Mouse (Mus musculus) hindbrain, embryonic 13.5 days (tissue): ENCODE results near the gene Pbrm1. TPM values are rescaled to one million over a fixed set of nuclear protein-coding genes. Genes with fewer than 3 reads are reported as not detected.

Experiments used
- ATAC-seq: fragments of 200-750 bp; cut with Nextera tagmentation; 2 replicates; pipeline ENCODE4 v1.8.0; 2017; ENCODE audit warnings: moderate TSS enrichment; ENCODE audit not compliant: low FRiP score
- H3K27ac ChIP-seq: fragments of 300-500 bp; sonication (generic); 2 replicates; pipeline ENCODE4 v1.5.1; 2015; ENCODE audit warnings: inconsistent platforms, mild to moderate bottlenecking, moderate library complexity
- H3K27me3 ChIP-seq: fragments of 300-500 bp; sonication (generic); 2 replicates; pipeline ENCODE4 v1.6.1; 2015; ENCODE audit warnings: mild to moderate bottlenecking, inconsistent platforms
- H3K36me3 ChIP-seq: fragments of 300-500 bp; sonication (generic); 2 replicates; pipeline ENCODE4 v1.6.1; 2015; ENCODE audit warnings: mild to moderate bottlenecking, inconsistent platforms
- H3K4me1 ChIP-seq: fragments of 300-500 bp; sonication (generic); replicated peaks from 2 replicates; pipeline ENCODE4 v1.6.1; 2015; ENCODE audit warnings: inconsistent platforms
- H3K4me2 ChIP-seq: fragments of 300-500 bp; sonication (generic); 2 replicates; pipeline ENCODE4 v1.6.1; 2015; ENCODE audit warnings: inconsistent platforms, mild to moderate bottlenecking, moderate library complexity
- H3K4me3 ChIP-seq: fragments of 300-500 bp; sonication (generic); 2 replicates; pipeline ENCODE4 v1.5.1; 2015; ENCODE audit warnings: mild to moderate bottlenecking, inconsistent platforms
- H3K9ac ChIP-seq: fragments of 300-500 bp; sonication (generic); 2 replicates; pipeline ENCODE4 v1.6.1; 2015; ENCODE audit warnings: mild to moderate bottlenecking, inconsistent platforms
- H3K9me3 ChIP-seq: fragments of 300-500 bp; sonication (generic); 2 replicates; pipeline ENCODE4 v1.6.1; 2016; ENCODE audit warnings: inconsistent platforms
- WGBS: fragments of 180-500 bp; shearing (Covaris S2); methylation state at CpG from one replicate; pipeline ENCODE4 v1.1.7; 2015; 5-methylcytosine and 5-hydroxymethylcytosine counted together
- polyA plus RNA-seq: library from polyadenylated mRNA; unstranded; fragments of >200 nt; fragmentation: Nextera tagmentation; extraction: Ambion mirVana; gene quantifications from 2 replicates; pipeline ENCODE4 v1.2.1, GENCODE M21; 2015

Gene Pbrm1
- polyA plus RNA-seq, 1 experiment from 2014 or later = 151 TPM

GRCm38 (mm10) chr14:31017854-31018253 lies 1.1 kb upstream of the Pbrm1 start:
- no peak for ATAC-seq
- peak overlapping the region; percentile 91 for H3K9ac ChIP-seq
- no peaks in the 10 kb centered on the region for H3K9me3 ChIP-seq
- no peak overlapping the region for H3K27ac ChIP-seq
- H3K36me3 ChIP-seq = peaks cover 47% of the 10 kb centered on the region
- H3K4me2 ChIP-seq = peak overlapping the region; percentile 93
- peak overlapping the region; percentile 78 for H3K4me3 ChIP-seq
- H3K4me1 ChIP-seq = peaks cover 36% of the 10 kb centered on the region
- H3K27me3 ChIP-seq = no peaks in the 10 kb centered on the region
- WGBS = 2% methylated on average over 2 of the region's 2 CpGs

GRCm38 (mm10) chr14:31019331-31020205 lies 630 bp downstream of the Pbrm1 start:
- Histone ChIP-seq H3K4me2 (peak overlapping the region; percentile 63), H3K36me3 (peaks cover 43% of the 10 kb centered on the region), H3K9ac (peak overlapping the region; percentile 91), H3K27ac (peak overlapping the region; percentile 99), H3K9me3 (no peaks in the 10 kb centered on the region), H3K27me3 (no peaks in the 10 kb centered on the region), H3K4me3 (peak overlapping the region; percentile 78), H3K4me1 (peaks cover 39% of the 10 kb centered on the region)
- ATAC-seq = peak; percentile 95
- 8% methylated on average over 31 of the region's 56 CpGs for WGBS

DNA sequence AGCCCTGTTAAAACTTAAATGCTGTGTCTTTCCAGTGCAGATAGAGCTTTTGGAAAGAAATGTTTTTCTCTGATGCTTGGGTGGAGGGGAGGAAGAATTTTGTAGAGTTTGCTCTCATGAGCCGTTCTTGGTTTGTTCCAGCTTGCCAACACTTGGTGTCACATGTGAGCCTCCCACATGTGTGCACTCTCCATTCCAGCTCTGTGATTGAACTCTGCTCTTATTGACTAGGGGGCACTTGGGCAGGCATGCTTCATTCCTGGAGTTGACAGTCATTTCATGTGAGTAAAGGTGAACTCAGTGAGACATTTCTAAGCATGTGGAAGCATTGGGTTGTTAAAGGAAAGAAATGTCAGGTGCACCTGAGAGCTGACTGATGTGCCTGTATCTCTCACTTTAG lies 3.6 kb downstream of the Pbrm1 start:
- no peak for ATAC-seq
- H3K4me2 ChIP-seq = no peak overlapping the region
- H3K9me3 ChIP-seq = no peaks in the 10 kb centered on the region
- H3K9ac ChIP-seq = 0 out of 2 replicates have a peak overlapping the region, but pooled peaks have one; percentile 24
- no peak overlapping the region for H3K4me3 ChIP-seq
- no peaks in the 10 kb centered on the region for H3K27me3 ChIP-seq
- peaks cover 44% of the 10 kb centered on the region for H3K36me3 ChIP-seq
- H3K27ac ChIP-seq = no peak overlapping the region
- 58% methylated on average over 1 of the region's 1 CpGs for WGBS
- H3K4me1 ChIP-seq = peaks cover 33% of the 10 kb centered on the region

- no peaks in the 10 kb centered on the region for H3K9me3 ChIP-seq
- H3K36me3 ChIP-seq = peaks cover 67% of the 10 kb centered on the region
- no peak overlapping the region for H3K27ac ChIP-seq
- no peaks in the 10 kb centered on the region for H3K27me3 ChIP-seq
- no peak for ATAC-seq
- H3K4me3 ChIP-seq = no peak overlapping the region
- H3K4me2 ChIP-seq = no peak overlapping the region
- WGBS = 83% methylated on average over 3 of the region's 3 CpGs
- H3K4me1 ChIP-seq = peaks cover 13% of the 10 kb centered on the region
- H3K9ac ChIP-seq = no peak overlapping the region
Measured at GRCm38 (mm10) chr14:31025785-31026184, 6.8 kb downstream of the Pbrm1 start.

- ATAC-seq = no peak
- no peak overlapping the region for H3K9ac ChIP-seq
- no peaks in the 10 kb centered on the region for H3K27me3 ChIP-seq
- no peak overlapping the region for H3K27ac ChIP-seq
- WGBS = 93% methylated on average over 5 of the region's 5 CpGs
- H3K4me3 ChIP-seq = no peak overlapping the region
- H3K9me3 ChIP-seq = no peaks in the 10 kb centered on the region
- no peaks in the 10 kb centered on the region for H3K4me1 ChIP-seq
- H3K36me3 ChIP-seq = peaks cover 71% of the 10 kb centered on the region
- no peak overlapping the region for H3K4me2 ChIP-seq
Measured at GRCm38 (mm10) chr14:31045296-31045695, 26.4 kb downstream of the Pbrm1 start.

DNA sequence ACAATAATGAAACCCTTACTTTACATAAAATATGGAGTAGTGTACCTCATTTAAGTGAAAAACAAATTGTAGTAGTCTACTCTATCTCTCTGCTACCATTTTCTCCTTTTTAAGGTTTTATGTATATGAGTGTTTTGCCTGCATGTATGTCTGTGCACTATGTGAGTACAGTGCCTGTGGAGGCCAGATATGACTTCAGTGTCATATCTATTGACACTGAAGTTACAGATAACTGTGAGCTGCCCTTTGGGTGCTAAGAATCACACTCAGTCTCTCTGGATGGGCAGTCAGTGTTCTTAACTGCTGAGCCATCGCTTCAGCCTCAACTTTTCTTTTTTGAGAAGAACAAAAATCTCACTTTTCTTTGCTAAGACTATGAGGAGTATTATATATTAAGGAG lies 26.9 kb downstream of the Pbrm1 start:
- H3K36me3 ChIP-seq = peaks cover 74% of the 10 kb centered on the region

GRCm38 (mm10) chr14:31062277-31062676 lies 43.3 kb downstream of the Pbrm1 start:
- no peak overlapping the region for H3K4me2 ChIP-seq
- no peak overlapping the region for H3K9ac ChIP-seq
- no peaks in the 10 kb centered on the region for H3K27me3 ChIP-seq
- WGBS = 70% methylated on average over 1 of the region's 1 CpGs
- no peaks in the 10 kb centered on the region for H3K9me3 ChIP-seq
- H3K4me1 ChIP-seq = no peaks in the 10 kb centered on the region
- H3K4me3 ChIP-seq = no peak overlapping the region
- peaks cover 67% of the 10 kb centered on the region for H3K36me3 ChIP-seq
- H3K27ac ChIP-seq = no peak overlapping the region
- no peak for ATAC-seq

More for the DNA sequence above, 26.9 kb downstream of the Pbrm1 start:
- Histone ChIP-seq H3K27ac (no peak overlapping the region), H3K4me1 (no peaks in the 10 kb centered on the region), H3K4me3 (no peak overlapping the region), H3K4me2 (no peak overlapping the region), H3K9ac (no peak overlapping the region), H3K27me3 (no peaks in the 10 kb centered on the region), H3K9me3 (no peaks in the 10 kb centered on the region)
- ATAC-seq = no peak
- WGBS = 95% methylated on average over 1 of the region's 1 CpGs

GRCm38 (mm10) chr14:31069086-31069733 lies 50.3 kb downstream of the Pbrm1 start:
- 97% methylated on average over 4 of the region's 4 CpGs for WGBS
- Histone ChIP-seq H3K36me3 (peaks cover 72% of the 10 kb centered on the region), H3K27ac (no peak overlapping the region), H3K9ac (no peak overlapping the region), H3K4me2 (no peak overlapping the region), H3K9me3 (no peaks in the 10 kb centered on the region), H3K4me3 (no peak overlapping the region), H3K27me3 (no peaks in the 10 kb centered on the region), H3K4me1 (no peaks in the 10 kb centered on the region)
- ATAC-seq = no peak

DNA sequence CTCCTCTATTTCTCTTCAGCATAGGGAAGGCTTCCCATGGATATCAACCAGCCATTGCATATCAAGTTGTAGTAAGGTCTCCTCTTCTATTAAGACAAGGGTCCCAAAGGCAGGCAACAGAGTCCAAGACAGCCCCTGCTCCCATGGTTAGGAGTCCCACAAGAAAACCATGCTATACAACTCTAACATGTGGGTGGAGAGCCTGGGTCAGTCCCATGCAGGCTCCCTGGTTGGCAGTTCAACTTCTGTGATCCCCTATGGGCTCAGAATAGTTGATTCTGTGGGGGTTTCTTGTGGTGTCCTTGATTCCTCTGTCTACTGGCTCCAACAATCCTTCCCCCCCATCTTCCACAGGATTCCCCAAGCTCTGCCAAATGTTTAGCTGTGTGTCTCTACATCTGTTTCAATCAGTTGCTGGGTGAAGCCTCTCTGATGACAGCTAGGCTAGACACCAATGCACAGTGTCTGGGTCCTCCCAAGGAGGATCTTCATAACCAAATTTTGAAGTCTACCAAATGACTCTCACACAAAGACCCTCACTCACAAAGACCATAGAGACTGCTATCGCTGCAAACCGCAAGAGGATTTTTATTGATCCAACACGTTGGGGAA lies 59.8 kb downstream of the Pbrm1 start:
- no peak for ATAC-seq
- Histone ChIP-seq H3K9me3 (no peaks in the 10 kb centered on the region), H3K4me2 (no peak overlapping the region), H3K27ac (no peak overlapping the region), H3K4me1 (no peaks in the 10 kb centered on the region), H3K9ac (no peak overlapping the region), H3K4me3 (no peak overlapping the region), H3K36me3 (peaks cover 68% of the 10 kb centered on the region), H3K27me3 (no peaks in the 10 kb centered on the region)
- 92% methylated on average over 3 of the region's 3 CpGs for WGBS

- 93% methylated on average over 3 of the region's 3 CpGs for WGBS
- no peaks in the 10 kb centered on the region for H3K27me3 ChIP-seq
- no peak for ATAC-seq
- H3K27ac ChIP-seq = no peak overlapping the region
- no peaks in the 10 kb centered on the region for H3K9me3 ChIP-seq
- no peak overlapping the region for H3K4me3 ChIP-seq
- H3K4me1 ChIP-seq = no peaks in the 10 kb centered on the region
- H3K4me2 ChIP-seq = no peak overlapping the region
- H3K9ac ChIP-seq = no peak overlapping the region
- peaks cover 60% of the 10 kb centered on the region for H3K36me3 ChIP-seq
Measured at GRCm38 (mm10) chr14:31079313-31080028, 60.5 kb downstream of the Pbrm1 start.

GRCm38 (mm10) chr14:31081147-31081546 lies 62.2 kb downstream of the Pbrm1 start:
- H3K27ac ChIP-seq = no peak overlapping the region
- H3K4me2 ChIP-seq = no peak overlapping the region
- no peak for ATAC-seq
- no peaks in the 10 kb centered on the region for H3K9me3 ChIP-seq
- H3K9ac ChIP-seq = no peak overlapping the region
- H3K4me3 ChIP-seq = no peak overlapping the region
- no peaks in the 10 kb centered on the region for H3K27me3 ChIP-seq
- no peaks in the 10 kb centered on the region for H3K4me1 ChIP-seq
- peaks cover 55% of the 10 kb centered on the region for H3K36me3 ChIP-seq

GRCm38 (mm10) chr14:31087433-31087832 lies 68.5 kb downstream of the Pbrm1 start:
- H3K27ac ChIP-seq = no peak overlapping the region
- no peaks in the 10 kb centered on the region for H3K4me1 ChIP-seq
- no peak overlapping the region for H3K9ac ChIP-seq
- 83% methylated on average over 6 of the region's 6 CpGs for WGBS
- H3K27me3 ChIP-seq = no peaks in the 10 kb centered on the region
- peaks cover 76% of the 10 kb centered on the region for H3K36me3 ChIP-seq
- H3K4me2 ChIP-seq = no peak overlapping the region
- H3K4me3 ChIP-seq = no peak overlapping the region
- H3K9me3 ChIP-seq = no peaks in the 10 kb centered on the region
- ATAC-seq = no peak
